Mouse (Mus musculus) heart, adult 8-10 months (tissue): ENCODE measurements around the gene Ddx25. TPM values are rescaled to one million over a fixed set of nuclear protein-coding genes. Genes with fewer than 3 reads are reported as not detected.

Experiments
- DNase-seq: peaks from one replicate; pipeline ENCODE4 v3.0.0; 2022; ENCODE audit warnings: low spot score
- total RNA-seq, 4 experiments: library from RNA; stranded (reverse); gene quantifications; 2 replicates each; pipeline ENCODE4 v1.2.4; 2022

The Ddx25 gene
- total RNA-seq, 4 experiments from 2014 or later, result 0.03 TPM; not detected in 3

DNA sequence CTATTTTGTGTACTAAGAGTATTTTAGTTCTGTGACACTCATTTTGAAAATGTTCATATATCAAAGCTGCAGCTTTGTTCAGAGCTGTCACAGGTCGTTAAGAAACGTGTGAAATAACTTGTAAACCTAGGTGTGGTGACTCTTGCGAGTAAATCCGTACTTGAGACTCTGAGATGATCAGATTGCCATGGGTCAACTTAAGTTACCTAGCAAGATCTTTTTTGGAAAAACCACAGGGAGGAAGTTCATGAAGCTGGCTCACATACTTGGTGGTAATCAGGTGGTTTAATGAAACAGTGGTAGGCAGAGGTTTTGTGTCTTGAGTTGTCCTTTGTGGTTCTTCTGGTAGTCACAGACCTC is 64.6 kb downstream of the Ddx25 start:
- DNase-seq, result no peak

DNA sequence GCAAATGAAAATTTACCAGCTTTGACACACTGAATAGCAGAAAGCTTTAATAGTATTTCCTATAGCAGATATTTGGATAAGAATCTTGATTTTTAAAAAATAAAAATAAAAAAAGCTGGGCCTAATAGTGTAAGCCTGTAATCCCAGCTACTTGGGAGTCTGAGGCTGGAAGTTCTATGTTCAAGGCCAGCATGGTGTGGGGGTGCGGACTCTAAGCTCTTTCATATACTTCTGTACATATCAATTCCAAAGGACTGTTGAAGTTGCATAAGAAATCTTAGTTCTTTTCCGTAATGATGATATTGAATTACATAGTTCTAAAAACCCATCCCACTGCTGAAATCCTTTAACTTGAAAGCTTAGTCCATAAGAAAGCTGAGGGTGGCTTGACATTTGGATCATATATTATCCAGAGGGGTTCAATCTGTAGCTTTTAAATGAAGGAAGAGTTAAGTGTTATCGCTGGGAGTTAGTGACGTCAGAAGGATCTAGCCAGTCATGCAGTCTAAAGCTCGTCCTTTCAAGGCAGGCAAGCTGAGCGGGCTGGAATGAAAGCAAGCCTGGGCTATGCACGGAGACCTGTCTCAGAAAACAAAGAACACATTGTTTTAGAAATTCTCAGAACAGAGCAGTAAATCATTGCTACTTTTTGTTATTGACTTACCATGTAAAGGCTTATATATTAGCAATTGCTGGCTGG is 65.1 kb downstream of the Ddx25 start:
- no peak for DNase-seq

GRCm38 (mm10) chr9:35491109-35491866 is 67.0 kb downstream of the Ddx25 start:
- DNase-seq, result no peak

DNA sequence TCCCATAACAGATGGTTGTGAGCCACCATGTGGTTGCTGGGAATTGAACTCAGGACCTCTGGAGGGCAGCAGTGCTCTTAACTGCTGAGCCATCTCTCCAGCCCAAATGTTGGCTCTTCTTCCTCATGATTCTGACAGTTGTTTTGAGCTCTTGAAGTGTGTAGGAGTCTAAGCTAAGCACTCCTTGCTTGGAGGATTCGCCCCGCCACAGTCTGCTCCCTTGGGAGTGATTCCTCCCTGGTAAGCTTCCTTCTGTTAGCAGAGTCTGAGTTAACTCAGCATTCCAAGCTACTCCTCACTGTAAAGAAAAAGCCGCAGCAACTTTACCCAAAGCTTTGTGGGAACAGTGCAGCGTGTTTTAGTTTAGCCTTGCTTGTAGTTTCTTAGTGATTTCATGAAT is 69.8 kb downstream of the Ddx25 start:
- DNase-seq, result no peak

Other genes starting within 250 kb of the Ddx25 start
- 10 to 100 TPM in 2 of 4 experiments, 1 to 10 TPM in 2; 8.3 to 11.3 (median 10.3) TPM for gene Cdon, start 137.4 kb downstream of the Ddx25 start, total RNA-seq
- gene Gm1113, start 40.3 kb downstream of the Ddx25 start, total RNA-seq, result not detected
- 1 to 10 TPM; 5.1 to 6.3 (median 5.7) TPM for gene Pus3, start 67 bp upstream of the Ddx25 start, total RNA-seq
- gene Pate2, start 11.8 kb upstream of the Ddx25 start, total RNA-seq, result not detected
- 1 to 10 TPM; 1.2 to 2.8 (median 2.0) TPM for gene Hyls1, start 11.9 kb upstream of the Ddx25 start, total RNA-seq
- gene Pate4, start 53.4 kb upstream of the Ddx25 start, total RNA-seq, result not detected
- gene Pate3, start 89.7 kb upstream of the Ddx25 start, total RNA-seq, result not detected
- not detected for gene Pate1, start 128.9 kb upstream of the Ddx25 start, total RNA-seq
- not detected for gene Gm17677, start 182.5 kb upstream of the Ddx25 start, total RNA-seq
- gene Gm17727, start 219.6 kb upstream of the Ddx25 start, total RNA-seq, result not detected
- not detected for gene Gm27235, start 231.6 kb upstream of the Ddx25 start, total RNA-seq
- gene D730048I06Rik, start 231.6 kb upstream of the Ddx25 start, total RNA-seq, result not detected